Mouse (Mus musculus) neural tube, embryonic 15.5 days (tissue): ENCODE results near the gene Tbx2. TPM values are rescaled to one million over a fixed set of nuclear protein-coding genes. Genes with fewer than 3 reads are reported as not detected.

Experiments used
- ATAC-seq: fragments of 200-750 bp; cut with Nextera tagmentation; 2 replicates; pipeline ENCODE4 v1.8.0; 2017; ENCODE audit warnings: mild to moderate bottlenecking, moderate TSS enrichment, moderate library complexity; ENCODE audit not compliant: low FRiP score
- H3K27ac ChIP-seq: fragments of 300-500 bp; sonication (generic); replicated peaks from 2 replicates; pipeline ENCODE4 v1.5.1; 2015; ENCODE audit warnings: mild to moderate bottlenecking, inconsistent platforms
- H3K27me3 ChIP-seq: fragments of 300-500 bp; sonication (generic); replicated peaks from 2 replicates; pipeline ENCODE4 v1.6.1; 2015; ENCODE audit warnings: inconsistent platforms
- H3K36me3 ChIP-seq: fragments of 300-500 bp; sonication (generic); 2 replicates; pipeline ENCODE4 v1.6.1; 2015; ENCODE audit warnings: inconsistent platforms
- H3K4me1 ChIP-seq: fragments of 300-500 bp; sonication (generic); 2 replicates; pipeline ENCODE4 v1.6.1; 2015; ENCODE audit warnings: inconsistent platforms
- H3K4me2 ChIP-seq: fragments of 300-500 bp; sonication (generic); 2 replicates; pipeline ENCODE4 v1.6.1; 2015; ENCODE audit warnings: inconsistent platforms, mild to moderate bottlenecking, moderate library complexity
- H3K4me3 ChIP-seq: fragments of 300-500 bp; sonication (generic); replicated peaks from 2 replicates; pipeline ENCODE4 v1.5.1; 2015; ENCODE audit warnings: mild to moderate bottlenecking, inconsistent platforms
- H3K9ac ChIP-seq: fragments of 300-500 bp; sonication (generic); replicated peaks from 2 replicates; pipeline ENCODE4 v1.6.1; 2015; ENCODE audit warnings: mild to moderate bottlenecking, inconsistent platforms
- H3K9me3 ChIP-seq: fragments of 300-500 bp; sonication (generic); replicated peaks from 2 replicates; pipeline ENCODE4 v1.6.1; 2016; ENCODE audit warnings: inconsistent platforms
- WGBS: fragments of 180-500 bp; shearing (Covaris S2); methylation state at CpG from one replicate; pipeline ENCODE4 v1.1.7; 2015; ENCODE audit warnings: mixed read lengths; 5-methylcytosine and 5-hydroxymethylcytosine counted together
- polyA plus RNA-seq: library from polyadenylated mRNA; unstranded; fragments of >200 nt; fragmentation: Nextera tagmentation; extraction: Ambion mirVana; gene quantifications from 2 replicates; pipeline ENCODE4 v1.2.1, GENCODE M21; 2015

Gene Tbx2
- polyA plus RNA-seq, 1 experiment from 2014 or later: 1.4 TPM

- no peak overlapping the region for H3K9ac ChIP-seq
- H3K27me3 ChIP-seq: peaks cover 83% of the 10 kb centered on the region
- no peak for ATAC-seq
These were observed 52.1 kb downstream of the Tbx2 start for GRCm38 (mm10) chr11:85884498-85884897.

GRCm38 (mm10) chr11:85885665-85886428, 53.5 kb downstream of the Tbx2 start, which contains the start of gene Tbx4:
Gene Tbx4, plus strand, starts transcription at chr11:85886422.
- no peak for ATAC-seq
- Histone ChIP-seq H3K4me2 (no peak within 1 kb of the TSS), H3K9me3 (no peaks in the 10 kb centered on the region), H3K27me3 (peaks cover 91% of the 10 kb centered on the region), H3K9ac (no peak within 1 kb of the TSS), H3K27ac (no peak within 1 kb of the TSS), H3K4me1 (0 out of 2 replicates have a peak, but pooled peaks cover 6% of the 10 kb centered on the region), H3K36me3 (no peaks in the 10 kb centered on the region), H3K4me3 (no peak within 1 kb of the TSS)
- WGBS: 15% methylated on average over 27 of the region's 28 CpGs

More at GRCm38 (mm10) chr11:85884498-85884897, 52.1 kb downstream of the Tbx2 start:
- H3K36me3 ChIP-seq: no peaks in the 10 kb centered on the region
- no peak overlapping the region for H3K4me2 ChIP-seq
- no peak overlapping the region for H3K27ac ChIP-seq
- no peak overlapping the region for H3K4me3 ChIP-seq
- H3K9me3 ChIP-seq: no peaks in the 10 kb centered on the region
- H3K4me1 ChIP-seq: 0 out of 2 replicates have a peak, but pooled peaks cover 6% of the 10 kb centered on the region
- 55% methylated on average over 4 of the region's 4 CpGs for WGBS

GRCm38 (mm10) chr11:85886429-85886785, 54.1 kb downstream of the Tbx2 start:
- no peak overlapping the region for H3K4me3 ChIP-seq
- peaks cover 91% of the 10 kb centered on the region for H3K27me3 ChIP-seq
- no peak overlapping the region for H3K9ac ChIP-seq
- H3K4me2 ChIP-seq: no peak overlapping the region
- H3K36me3 ChIP-seq: no peaks in the 10 kb centered on the region
- ATAC-seq: no peak
- no peaks in the 10 kb centered on the region for H3K9me3 ChIP-seq
- WGBS: 4% methylated on average over 22 of the region's 22 CpGs
- 0 out of 2 replicates have a peak, but pooled peaks cover 6% of the 10 kb centered on the region for H3K4me1 ChIP-seq
- H3K27ac ChIP-seq: no peak overlapping the region

DNA sequence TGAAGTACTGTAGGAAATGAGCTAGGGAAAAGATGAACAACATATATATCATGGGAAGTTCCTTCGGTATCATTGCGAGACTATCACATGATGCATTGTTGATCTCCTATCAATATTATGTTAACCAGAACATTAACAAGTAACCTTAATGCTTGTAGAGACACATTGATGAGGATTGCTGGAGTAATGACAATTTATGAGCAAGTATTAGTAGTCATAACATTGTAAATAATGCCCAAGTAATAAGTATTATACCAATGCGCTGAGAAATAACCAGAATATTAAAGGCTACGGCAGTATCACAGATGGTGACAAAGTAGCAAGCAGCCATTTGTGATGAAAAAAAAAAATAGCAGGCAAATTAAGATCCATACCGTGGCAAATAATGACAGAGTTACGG, 54.9 kb downstream of the Tbx2 start:
- H3K4me2 ChIP-seq: no peak overlapping the region
- no peak overlapping the region for H3K4me3 ChIP-seq
- H3K9me3 ChIP-seq: no peaks in the 10 kb centered on the region
- 24% methylated on average over 6 of the region's 6 CpGs for WGBS
- no peak overlapping the region for H3K9ac ChIP-seq
- no peak overlapping the region for H3K27ac ChIP-seq
- ATAC-seq: no peak
- peaks cover 92% of the 10 kb centered on the region for H3K27me3 ChIP-seq
- H3K4me1 ChIP-seq: 0 out of 2 replicates have a peak, but pooled peaks cover 6% of the 10 kb centered on the region
- no peaks in the 10 kb centered on the region for H3K36me3 ChIP-seq

DNA sequence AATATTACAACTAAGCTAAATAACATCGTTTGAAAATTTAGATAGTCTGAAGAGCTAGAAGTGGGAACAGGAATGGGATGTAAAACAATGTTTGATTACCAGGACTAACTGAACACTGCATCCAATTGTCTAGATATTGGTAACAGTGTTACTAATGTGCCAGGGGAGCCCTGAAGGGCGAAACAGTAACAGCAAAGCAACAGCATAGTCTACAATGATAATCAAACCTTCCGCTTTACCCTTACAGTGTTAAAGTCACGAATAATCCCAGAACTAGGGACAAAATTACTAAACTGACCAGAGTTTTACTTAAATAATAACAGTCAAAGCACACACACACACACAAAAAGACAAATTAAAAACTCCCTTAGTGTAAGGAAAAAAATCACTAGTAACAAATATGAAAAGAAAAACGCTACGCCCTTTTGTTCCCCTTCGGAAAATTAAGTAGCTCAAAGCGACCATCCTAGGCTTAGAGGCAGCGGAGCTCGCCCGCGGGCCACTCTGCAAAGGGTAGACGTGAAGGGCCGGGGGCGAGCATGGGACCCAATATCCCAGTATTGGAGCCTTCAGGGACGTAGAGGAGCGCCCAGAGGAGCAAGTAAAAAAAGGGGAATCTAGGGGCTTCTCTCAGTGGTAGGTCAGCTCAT, 55.6 kb downstream of the Tbx2 start:
- 1% methylated on average over 17 of the region's 17 CpGs for WGBS
- H3K36me3 ChIP-seq: no peaks in the 10 kb centered on the region

DNA sequence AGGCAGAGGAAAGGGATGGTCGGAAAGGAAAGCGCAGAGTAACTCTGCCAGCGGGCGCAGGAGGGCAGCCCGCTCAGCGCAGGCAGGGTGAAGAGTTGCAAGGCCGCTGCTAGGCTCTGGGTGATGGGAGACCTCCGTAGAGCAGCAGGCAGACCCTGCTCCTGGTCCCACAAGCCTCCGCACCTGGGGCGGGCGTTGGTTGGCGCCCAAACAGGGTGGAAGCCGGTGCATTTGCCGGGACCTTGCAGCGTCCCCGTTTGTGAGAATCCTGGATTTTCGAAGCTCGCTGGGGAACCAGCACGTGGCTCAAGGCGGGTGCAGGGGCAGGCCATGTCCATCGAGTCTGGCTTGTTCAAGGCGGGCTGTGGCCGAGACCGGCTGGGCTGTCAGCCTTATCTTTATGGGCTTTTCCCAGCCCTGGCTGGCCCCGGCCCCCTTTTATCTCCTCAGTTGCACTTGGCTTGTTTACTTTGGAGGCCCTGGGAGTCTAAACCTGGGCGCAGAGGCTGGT, 56.2 kb downstream of the Tbx2 start:
- H3K4me1 ChIP-seq: 0 out of 2 replicates have a peak, but pooled peaks cover 6% of the 10 kb centered on the region
- H3K4me2 ChIP-seq: no peak overlapping the region
- no peak for ATAC-seq
- 3% methylated on average over 26 of the region's 26 CpGs for WGBS
- no peak overlapping the region for H3K4me3 ChIP-seq
- H3K9me3 ChIP-seq: no peaks in the 10 kb centered on the region
- no peaks in the 10 kb centered on the region for H3K36me3 ChIP-seq
- H3K27ac ChIP-seq: no peak overlapping the region
- no peak overlapping the region for H3K9ac ChIP-seq
- peaks cover 93% of the 10 kb centered on the region for H3K27me3 ChIP-seq

More for the DNA sequence above, 55.6 kb downstream of the Tbx2 start:
- H3K9ac ChIP-seq: no peak overlapping the region
- 0 out of 2 replicates have a peak, but pooled peaks cover 6% of the 10 kb centered on the region for H3K4me1 ChIP-seq
- peaks cover 93% of the 10 kb centered on the region for H3K27me3 ChIP-seq
- ATAC-seq: no peak
- H3K27ac ChIP-seq: no peak overlapping the region
- no peaks in the 10 kb centered on the region for H3K9me3 ChIP-seq
- no peak overlapping the region for H3K4me2 ChIP-seq
- H3K4me3 ChIP-seq: no peak overlapping the region

DNA sequence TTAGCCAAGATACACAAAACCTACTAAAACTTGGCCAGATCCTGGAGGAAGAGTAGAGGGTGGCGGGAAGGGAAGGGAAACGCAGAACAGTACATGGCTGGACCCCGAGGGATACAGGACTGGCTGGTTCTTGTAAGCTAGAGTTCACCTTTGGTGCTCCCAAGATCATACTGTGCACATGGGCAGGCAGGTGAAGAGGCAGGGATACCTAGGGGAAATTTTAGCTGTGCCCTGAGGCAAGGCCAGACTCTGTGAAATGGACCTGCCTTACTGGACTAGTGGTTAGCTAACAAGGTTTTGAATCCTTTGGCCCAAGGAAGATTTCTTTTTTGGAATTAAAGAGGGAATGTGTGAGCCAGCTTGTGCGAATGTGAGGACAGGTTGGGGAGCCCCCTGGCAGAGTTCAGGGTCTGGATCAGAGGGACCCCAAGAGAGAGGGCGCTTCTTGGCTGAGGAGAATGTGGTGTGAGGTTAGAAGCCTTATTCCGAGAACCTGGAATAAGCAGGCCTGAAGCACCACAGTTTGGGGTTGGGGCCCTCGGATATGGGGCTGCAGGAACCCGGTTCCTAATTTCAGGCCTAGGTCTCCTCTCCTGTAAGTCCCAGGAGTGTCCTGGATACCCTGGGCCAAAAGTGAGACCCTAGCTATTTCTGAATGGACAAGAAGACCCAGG, 56.8 kb downstream of the Tbx2 start:
- Histone ChIP-seq H3K36me3 (no peaks in the 10 kb centered on the region), H3K27me3 (peaks cover 95% of the 10 kb centered on the region), H3K27ac (no peak overlapping the region), H3K4me1 (0 out of 2 replicates have a peak, but pooled peaks cover 6% of the 10 kb centered on the region), H3K4me2 (no peak overlapping the region), H3K9me3 (no peaks in the 10 kb centered on the region), H3K4me3 (no peak overlapping the region), H3K9ac (no peak overlapping the region)
- WGBS: 24% methylated on average over 8 of the region's 8 CpGs
- no peak for ATAC-seq

DNA sequence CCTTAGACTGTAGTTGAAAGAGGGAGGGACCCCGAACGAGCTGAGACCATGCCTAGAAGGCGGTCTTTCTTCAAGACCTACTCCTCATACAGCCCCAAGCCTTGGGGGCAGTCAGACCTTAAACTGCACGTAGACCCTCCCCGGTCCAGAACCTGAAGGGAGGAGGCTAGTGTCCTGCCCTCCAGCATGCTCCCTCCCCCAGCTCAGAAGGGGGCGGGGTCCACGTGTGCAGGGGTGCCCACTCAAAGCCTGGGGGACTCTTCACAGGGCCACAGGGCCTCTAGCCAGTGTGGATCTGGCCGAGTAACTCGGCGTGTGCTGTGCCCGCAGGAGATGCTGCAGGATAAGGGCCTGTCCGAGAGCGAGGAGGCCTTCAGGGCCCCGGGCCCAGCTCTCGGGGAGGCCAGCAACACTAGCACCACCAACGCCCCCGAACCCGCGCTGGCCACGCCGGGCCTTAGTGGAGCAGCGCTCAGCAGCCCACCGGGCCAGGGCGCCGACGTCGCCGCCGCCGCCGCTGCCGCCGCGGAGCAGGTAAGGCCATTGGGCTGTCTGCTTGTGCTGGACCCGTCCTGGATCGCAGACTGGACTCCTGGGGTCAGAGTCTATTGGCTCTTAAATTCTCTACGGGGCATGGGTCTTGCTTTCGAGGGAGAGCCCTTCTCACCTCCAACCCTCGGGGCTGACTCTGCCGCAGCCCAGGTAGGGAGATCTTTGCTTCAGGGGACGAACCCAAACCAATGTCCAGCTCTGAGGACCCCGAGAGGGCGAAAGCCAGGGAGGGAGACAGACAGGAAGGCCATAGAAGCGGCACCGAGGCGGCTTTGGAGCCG, 57.6 kb downstream of the Tbx2 start:
- WGBS: 3% methylated on average over 47 of the region's 47 CpGs
- no peaks in the 10 kb centered on the region for H3K36me3 ChIP-seq

DNA sequence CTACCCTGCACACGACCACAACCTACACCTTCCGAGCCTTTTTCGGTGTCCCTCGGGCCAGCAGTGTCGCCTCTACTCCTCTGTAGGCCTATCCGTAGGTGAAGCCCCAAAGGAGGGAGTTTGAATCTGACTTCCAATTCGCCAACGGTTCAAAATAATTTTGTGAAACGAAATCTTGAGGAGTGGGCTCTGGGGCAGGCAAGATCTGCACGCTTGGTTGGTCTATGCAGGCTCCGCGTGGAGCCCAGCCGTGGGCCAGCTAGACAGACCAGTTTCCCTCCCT, 58.2 kb downstream of the Tbx2 start:
- Histone ChIP-seq H3K36me3 (no peaks in the 10 kb centered on the region), H3K4me3 (no peak overlapping the region), H3K9ac (no peak overlapping the region), H3K27ac (no peak overlapping the region), H3K27me3 (peaks cover 94% of the 10 kb centered on the region), H3K9me3 (no peaks in the 10 kb centered on the region), H3K4me1 (peaks cover 15% of the 10 kb centered on the region), H3K4me2 (no peak overlapping the region)
- 1% methylated on average over 13 of the region's 13 CpGs for WGBS
- no peak for ATAC-seq

More for the DNA sequence above, 57.6 kb downstream of the Tbx2 start:
- Histone ChIP-seq H3K4me2 (no peak overlapping the region), H3K9me3 (no peaks in the 10 kb centered on the region), H3K9ac (no peak overlapping the region), H3K27me3 (peaks cover 94% of the 10 kb centered on the region), H3K4me1 (peaks cover 10% of the 10 kb centered on the region), H3K4me3 (no peak overlapping the region), H3K27ac (no peak overlapping the region)
- no peak for ATAC-seq

DNA sequence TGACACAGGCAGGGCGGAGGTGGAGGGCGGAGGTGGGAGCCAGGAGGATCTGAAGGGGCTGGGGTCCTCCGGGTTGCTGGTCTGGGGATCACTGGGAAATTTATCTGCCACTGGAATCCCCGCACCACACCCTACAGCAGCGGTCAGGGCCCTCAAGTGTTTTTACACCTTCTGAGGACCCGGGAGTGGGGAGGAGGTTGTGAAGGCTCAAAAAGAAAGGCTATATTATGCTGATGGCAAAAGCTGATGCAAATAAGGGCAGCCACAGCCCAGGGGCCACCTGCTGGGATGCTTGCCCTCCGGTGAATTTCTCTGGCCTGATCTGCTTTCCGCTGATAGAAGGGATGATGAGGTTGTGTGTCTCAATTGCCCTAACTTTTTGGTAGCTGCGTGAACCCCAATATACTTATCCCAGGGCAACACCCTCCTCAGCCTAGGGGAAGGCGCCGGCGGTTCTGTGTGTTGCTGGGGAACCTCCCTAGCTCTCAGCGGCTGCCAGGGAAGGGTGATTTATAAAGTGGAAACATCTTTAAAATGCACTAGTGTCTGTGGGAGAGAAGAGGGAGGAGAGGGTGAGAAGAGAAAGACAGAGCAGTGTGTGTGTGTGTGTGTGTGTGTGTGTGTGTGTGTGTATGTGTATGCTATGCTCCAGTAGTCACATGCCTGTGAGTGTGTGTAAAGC, 58.8 kb downstream of the Tbx2 start:
- no peaks in the 10 kb centered on the region for H3K9me3 ChIP-seq
- H3K4me3 ChIP-seq: no peak overlapping the region
- WGBS: under 1% methylated on average over 13 of the region's 13 CpGs
- H3K27me3 ChIP-seq: peaks cover 94% of the 10 kb centered on the region
- H3K4me2 ChIP-seq: no peak overlapping the region
- H3K27ac ChIP-seq: no peak overlapping the region
- peaks cover 15% of the 10 kb centered on the region for H3K4me1 ChIP-seq
- H3K36me3 ChIP-seq: no peaks in the 10 kb centered on the region
- no peak overlapping the region for H3K9ac ChIP-seq
- ATAC-seq: no peak
